8 mouse cellular contexts compared by ENCODE assay signal in the genomic region with DNA sequence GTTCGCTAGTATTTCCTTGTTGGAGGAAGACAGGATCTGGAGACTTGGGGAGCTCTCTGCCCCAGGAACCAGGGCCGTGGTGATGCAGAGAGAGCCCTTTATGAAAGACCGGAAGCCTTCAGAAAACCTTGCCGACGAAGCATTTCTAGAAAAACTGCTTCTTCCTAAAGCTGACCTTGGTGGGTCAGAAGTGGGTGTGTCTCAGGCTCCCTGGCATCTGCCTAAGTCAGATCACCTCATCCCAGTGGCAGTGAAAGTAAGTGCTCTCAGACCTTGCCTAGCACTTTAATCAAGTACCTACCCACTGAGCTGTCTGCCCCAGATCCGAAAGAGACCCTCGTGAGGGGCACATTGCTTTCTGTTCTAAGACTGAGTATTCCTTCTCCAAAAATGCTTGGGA. TPM values are rescaled to one million over a fixed set of nuclear protein-coding genes. Genes with fewer than 3 reads are reported as not detected.
DNase-seq lines count a peak whose midpoint lies in the region; ATAC-seq and TF ChIP-seq lines count a peak whose summit lies in the region.

No protein-coding gene starts in this region.

- H3K4me2 ChIP-seq in heart, embryonic 13.5 days, result peak overlapping the region; percentile 92
- H3K4me2 ChIP-seq in forebrain, postnatal 0 days (ENCODE audit: low read depth), result peak overlapping the region; percentile 89

- TF ChIP-seq CTCF in G1E (IDR thresholded peaks at IDR 0.05; ENCODE audit: low read depth, low read length), result no peak
- no peak for TF ChIP-seq CTCF in forebrain, postnatal 0 days (IDR thresholded peaks at IDR 0.05; ENCODE audit: low read depth)

- no peak for DNase-seq in heart, postnatal 4 days
- DNase-seq in G1E (ENCODE audit: low spot score), result no peak
- no peak for DNase-seq in forebrain, postnatal 0 days
- DNase-seq in ovary, postnatal 14 days (ENCODE audit: low spot score), result no peak
- no peak for DNase-seq in right cerebral cortex, adult 2 months (ENCODE audit: low spot score in 2 of 2)
- DNase-seq in Muller cell, postnatal 12 days (ENCODE audit: inconsistent ontology term), result no peak

- 0 out of 2 replicates have a peak, but pooled peaks cover 3% of the 10 kb centered on the region for H3K27me3 ChIP-seq in heart, embryonic 13.5 days (replicated peaks)
- H3K27me3 ChIP-seq in G1E (ENCODE audit: insufficient read depth, low read length), result peaks cover 10% of the 10 kb centered on the region; the same call in 1 of the 2 replicates
- H3K27me3 ChIP-seq in forebrain, postnatal 0 days (ENCODE audit: insufficient read depth, low read length), result no peaks in the 10 kb centered on the region

- ATAC-seq in heart, embryonic 13.5 days (ENCODE audit: extremely low read depth, insufficient number of reproducible peaks, low FRiP score, low TSS enrichment), result no peak
- ATAC-seq in G1E (ENCODE audit: extremely low read depth, insufficient number of reproducible peaks, low FRiP score, poor library complexity, severe bottlenecking), result no peak
- no peak for ATAC-seq in forebrain, postnatal 0 days

- H3K36me3 ChIP-seq in heart, embryonic 13.5 days, result peaks cover 35% of the 10 kb centered on the region
- H3K36me3 ChIP-seq in G1E (replicated peaks), result peaks cover 37% of the 10 kb centered on the region
- peaks cover 30% of the 10 kb centered on the region for H3K36me3 ChIP-seq in forebrain, postnatal 0 days (ENCODE audit: insufficient read depth)
- peaks cover 35% of the 10 kb centered on the region for H3K36me3 ChIP-seq in macrophage (ENCODE audit: inconsistent target)

- WGBS in heart, embryonic 13.5 days, result 74% methylated on average over 7 of the region's 7 CpGs
- 76% methylated on average over 7 of the region's 7 CpGs for WGBS in forebrain, postnatal 0 days
- WGBS in macrophage (ENCODE audit: missing documents), result 74% methylated on average over 7 of the region's 7 CpGs

- peak overlapping the region; percentile 92 for H3K27ac ChIP-seq in heart, embryonic 13.5 days (replicated peaks)
- H3K27ac ChIP-seq in forebrain, postnatal 0 days (ENCODE audit: low read depth, low read length), result no peak overlapping the region; the same call in 1 of the 2 replicates
- no peak overlapping the region for H3K27ac ChIP-seq in macrophage

- peak overlapping the region; percentile 87 for H3K9ac ChIP-seq in heart, embryonic 13.5 days
- peak overlapping the region; percentile 88; the same call in 1 of the 2 replicates for H3K9ac ChIP-seq in forebrain, postnatal 0 days

- H3K9me3 ChIP-seq in heart, embryonic 13.5 days, result no peaks in the 10 kb centered on the region
- H3K9me3 ChIP-seq in G1E (replicated peaks), result no peaks in the 10 kb centered on the region
- H3K9me3 ChIP-seq in forebrain, postnatal 0 days (ENCODE audit: low read length), result no peaks in the 10 kb centered on the region

- H3K4me1 ChIP-seq in heart, embryonic 13.5 days, result peaks cover 17% of the 10 kb centered on the region
- peaks cover 22% of the 10 kb centered on the region for H3K4me1 ChIP-seq in G1E (ENCODE audit: insufficient read depth, low read depth, low read length)
- H3K4me1 ChIP-seq in forebrain, postnatal 0 days (ENCODE audit: insufficient read depth), result peaks cover 11% of the 10 kb centered on the region; the same call in 1 of the 2 replicates

- peak overlapping the region; percentile 78 for H3K4me3 ChIP-seq in heart, embryonic 13.5 days
- H3K4me3 ChIP-seq in G1E (ENCODE audit: low read depth, low read length) (peak overlapping the region; percentile 83; the same call in 1 of the 2 replicates), macrophage (ENCODE audit: inconsistent target) (peak overlapping the region; percentile 74)
- no peak overlapping the region for H3K4me3 ChIP-seq in forebrain, postnatal 0 days (ENCODE audit: low read depth, low read length)

- H3K79me2 ChIP-seq in macrophage (ENCODE audit: inconsistent target), result no peaks in the 10 kb centered on the region; the same call in 1 of the 2 replicates

RNA-seq across cellular contexts. Expression of gene Adck2, which starts 1.3 kb away (rescaled TPM):
- polyA plus RNA-seq in heart, embryonic 13.5 days (2015; fragmentation: Nextera tagmentation; extraction: Ambion mirVana), result 12.6 and 14.6 TPM in 2 replicates
- 10 to 100 TPM; 15.9 to 16.6 TPM for total RNA-seq in heart, postnatal 4 days (2021)
- total RNA-seq in G1E (2014; fragmentation: Nextera tagmentation) (6.8 and 10.0 TPM in 2 replicates), G1E (2017) (5.3 and 9.8 TPM in 2 replicates)
- polyA plus RNA-seq in G1E (2012) (10.6 and 12.1 TPM in 2 replicates), macrophage (2018) (6.4 to 12.8 TPM (median 7.8 TPM) in 3 replicates)
- total RNA-seq in forebrain, postnatal 0 days (2014; rRNA removed), result 17.6 and 21.9 TPM in 2 replicates
- 34.5 and 40.3 TPM in 2 replicates for polyA plus RNA-seq in forebrain, postnatal 0 days (2015; fragmentation: Nextera tagmentation; extraction: Ambion mirVana)
- 10 to 100 TPM in 25 of 26 experiments, 1 to 10 TPM in 1; 9.9 to 62.0 (median 32.0) TPM for total RNA-seq in macrophage (2018; cell fraction: chromatin; rRNA removed)
- total RNA-seq in macrophage (2018; cell fraction: cytosol; rRNA removed), result 10 to 100 TPM in 16 of 26 experiments, 1 to 10 TPM in 10; 4.4 to 17.8 (median 11.5) TPM
- 10 to 100 TPM in 25 of 26 experiments, 1 to 10 TPM in 1; 8.1 to 61.8 (median 22.4) TPM for total RNA-seq in macrophage (2018; cell fraction: nucleus; rRNA removed)

RNA-seq across cellular contexts. Expression of gene Gm42420, which starts 10.6 kb away (rescaled TPM):
- polyA plus RNA-seq in heart, embryonic 13.5 days (2015; fragmentation: Nextera tagmentation; extraction: Ambion mirVana), result 1.1 and 1.8 TPM in 2 replicates
- total RNA-seq in heart, postnatal 4 days (2021), result not detected
- not detected in 2 replicates for total RNA-seq in G1E (2014; fragmentation: Nextera tagmentation)
- total RNA-seq in G1E (2017), result 0.27 TPM in 1 of 2 replicates, not detected in the other
- not detected in 2 replicates for polyA plus RNA-seq in G1E (2012)
- not detected in 2 replicates for total RNA-seq in forebrain, postnatal 0 days (2014; rRNA removed)
- 0.53 and 1.8 TPM in 2 replicates for polyA plus RNA-seq in forebrain, postnatal 0 days (2015; fragmentation: Nextera tagmentation; extraction: Ambion mirVana)
- total RNA-seq in macrophage (2018; cell fraction: chromatin; rRNA removed), result 1 to 10 TPM in 2 of 26 experiments, not detected in 24; 1.6 to 1.8 TPM
- 1 to 10 TPM in 1 of 26 experiments, under 1 TPM in 2, not detected in 23; 0.31 to 1.0 (median 0.73) TPM for total RNA-seq in macrophage (2018; cell fraction: cytosol; rRNA removed)
- 1 to 10 TPM in 2 of 26 experiments, not detected in 24; 1.3 to 2.6 TPM for total RNA-seq in macrophage (2018; cell fraction: nucleus; rRNA removed)
- polyA plus RNA-seq in macrophage (2018), result not detected in 3 replicates

RNA-seq across cellular contexts. Expression of gene Dennd2a, which starts 17.3 kb away (rescaled TPM):
- 15.9 and 17.4 TPM in 2 replicates for polyA plus RNA-seq in heart, embryonic 13.5 days (2015; fragmentation: Nextera tagmentation; extraction: Ambion mirVana)
- total RNA-seq in heart, postnatal 4 days (2021), result 10 to 100 TPM; 26.1 to 27.5 TPM
- not detected in 2 replicates for total RNA-seq in G1E (2014; fragmentation: Nextera tagmentation)
- total RNA-seq in G1E (2017), result 0.12 and 0.38 TPM in 2 replicates
- polyA plus RNA-seq in G1E (2012), result not detected in 2 replicates
- total RNA-seq in forebrain, postnatal 0 days (2014; rRNA removed), result 11.2 and 13.7 TPM in 2 replicates
- polyA plus RNA-seq in forebrain, postnatal 0 days (2015; fragmentation: Nextera tagmentation; extraction: Ambion mirVana), result 5.4 and 8.2 TPM in 2 replicates
- 10 to 100 TPM in 17 of 26 experiments, 1 to 10 TPM in 9; 1.2 to 32.7 (median 15.8) TPM for total RNA-seq in macrophage (2018; cell fraction: chromatin; rRNA removed)
- total RNA-seq in macrophage (2018; cell fraction: cytosol; rRNA removed), result 1 to 10 TPM; 2.7 to 9.2 (median 4.9) TPM
- 10 to 100 TPM in 12 of 26 experiments, 1 to 10 TPM in 14; 2.3 to 16.1 (median 9.5) TPM for total RNA-seq in macrophage (2018; cell fraction: nucleus; rRNA removed)
- polyA plus RNA-seq in macrophage (2018), result 3.2 to 7.7 TPM (median 5.0 TPM) in 3 replicates

RNA-seq across cellular contexts. Expression of gene Ndufb2, which starts 17.4 kb away (rescaled TPM):
- polyA plus RNA-seq in heart, embryonic 13.5 days (2015; fragmentation: Nextera tagmentation; extraction: Ambion mirVana), result 599 and 674 TPM in 2 replicates
- 100 to 1,000 TPM; 406 to 449 TPM for total RNA-seq in heart, postnatal 4 days (2021)
- total RNA-seq in G1E (2014; fragmentation: Nextera tagmentation) (18.2 and 22.0 TPM in 2 replicates), G1E (2017) (76.2 and 78.6 TPM in 2 replicates)
- polyA plus RNA-seq in G1E (2012) (155 and 244 TPM in 2 replicates), macrophage (2018) (19.3 to 95.8 TPM (median 73.1 TPM) in 3 replicates)
- 220 and 285 TPM in 2 replicates for total RNA-seq in forebrain, postnatal 0 days (2014; rRNA removed)
- polyA plus RNA-seq in forebrain, postnatal 0 days (2015; fragmentation: Nextera tagmentation; extraction: Ambion mirVana), result 500 and 654 TPM in 2 replicates
- 10 to 100 TPM in 25 of 26 experiments, 1 to 10 TPM in 1; 8.8 to 41.2 (median 22.7) TPM for total RNA-seq in macrophage (2018; cell fraction: chromatin; rRNA removed)
- 10 to 100 TPM; 46.9 to 76.0 (median 58.4) TPM for total RNA-seq in macrophage (2018; cell fraction: cytosol; rRNA removed)
- 10 to 100 TPM; 10.6 to 32.2 (median 20.0) TPM for total RNA-seq in macrophage (2018; cell fraction: nucleus; rRNA removed)
